Mouse (Mus musculus): ENCODE results near the gene Gtpbp10. TPM values are rescaled to one million over a fixed set of nuclear protein-coding genes. Genes with fewer than 3 reads are reported as not detected.
A peak's percentile ranks its signal among the peaks of the same experiment; 100 is the strongest.

Gene Gtpbp10
- polyA plus RNA-seq, 1 experiment from 2014 or later = 20.6 TPM

DNA sequence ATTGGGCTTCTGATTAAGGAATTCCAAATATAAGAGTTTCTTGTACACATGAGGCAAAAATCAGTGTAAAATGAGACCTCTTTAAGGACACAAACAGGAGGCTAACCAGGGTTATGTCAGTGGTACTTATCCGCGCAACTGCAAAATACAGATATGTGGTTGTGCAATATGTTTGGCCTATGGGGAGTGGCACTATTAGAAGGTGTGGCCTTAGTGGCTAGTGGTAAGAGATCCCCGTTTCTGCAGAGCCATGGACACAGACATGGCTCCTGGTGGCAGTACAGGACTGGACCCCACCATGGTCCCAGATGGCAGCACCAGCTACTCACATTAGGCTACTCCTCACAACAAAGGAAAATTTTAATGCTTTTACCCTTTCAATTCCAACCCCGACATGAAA is 64.3 kb downstream of the Gtpbp10 start:
- Histone ChIP-seq H3K27ac (no peak overlapping the region), H3K4me3 (no peak overlapping the region)
- 90% methylated on average over 4 of the region's 4 CpGs for WGBS

DNA sequence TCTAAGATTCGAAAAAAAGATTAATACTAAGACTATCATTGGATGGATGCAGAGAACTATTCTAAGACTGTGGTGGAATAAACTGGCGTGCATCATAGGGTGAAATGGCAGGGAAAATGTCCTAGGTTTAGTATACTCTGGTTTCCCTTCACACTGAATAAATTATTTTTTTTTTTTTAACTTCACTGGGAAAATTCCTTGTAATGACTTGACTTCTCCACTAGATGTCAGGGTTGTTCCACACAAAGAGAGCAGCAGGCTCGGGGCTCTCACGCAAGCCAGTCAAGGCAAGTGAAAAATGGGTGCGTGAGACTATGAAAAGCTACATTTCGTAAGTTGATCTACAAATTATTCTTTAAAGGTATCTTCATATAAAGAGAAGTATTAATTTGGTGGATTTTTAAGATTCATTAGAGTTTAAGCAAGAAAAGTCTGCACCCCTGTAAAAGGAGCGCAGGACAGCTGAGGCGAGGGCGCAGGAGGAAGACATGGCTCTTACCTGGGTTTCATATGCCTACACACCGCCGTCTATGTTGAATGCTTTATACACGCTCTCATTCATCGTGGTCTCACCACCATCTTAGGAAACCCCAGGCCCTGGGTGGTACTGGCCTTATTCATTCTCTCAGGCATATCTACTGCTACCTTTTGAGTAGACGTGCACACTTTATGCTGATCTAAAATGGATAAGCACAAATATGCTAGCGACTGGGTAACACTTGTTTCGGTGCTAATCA is 64.9 kb downstream of the Gtpbp10 start:
- peak; percentile 75 for ATAC-seq (ENCODE audit: low FRiP score)
- 43% methylated on average over 16 of the region's 16 CpGs for WGBS
- 0 out of 2 replicates have a peak, but pooled peaks cover 9% of the 10 kb centered on the region for H3K27me3 ChIP-seq
- H3K27ac ChIP-seq = no peak overlapping the region
- no peaks in the 10 kb centered on the region for H3K9me3 ChIP-seq
- no peaks in the 10 kb centered on the region for H3K36me3 ChIP-seq
- no peak overlapping the region for H3K4me3 ChIP-seq
- no peak overlapping the region for H3K4me2 ChIP-seq
- no peak overlapping the region for H3K9ac ChIP-seq
- H3K4me1 ChIP-seq (replicated peaks) = peaks cover 3% of the 10 kb centered on the region; the same call in 1 of the 2 replicates

More for the DNA sequence above, 64.3 kb downstream of the Gtpbp10 start:
- H3K9me3 ChIP-seq = no peaks in the 10 kb centered on the region
- ATAC-seq (ENCODE audit: low FRiP score) = peak; percentile 53; the same call in 1 of the 2 replicates
- 0 out of 2 replicates have a peak, but pooled peaks cover 9% of the 10 kb centered on the region for H3K27me3 ChIP-seq
- H3K4me2 ChIP-seq = no peak overlapping the region
- H3K36me3 ChIP-seq = no peaks in the 10 kb centered on the region
- peaks cover 3% of the 10 kb centered on the region; the same call in 1 of the 2 replicates for H3K4me1 ChIP-seq (replicated peaks)
- no peak overlapping the region for H3K9ac ChIP-seq

DNA sequence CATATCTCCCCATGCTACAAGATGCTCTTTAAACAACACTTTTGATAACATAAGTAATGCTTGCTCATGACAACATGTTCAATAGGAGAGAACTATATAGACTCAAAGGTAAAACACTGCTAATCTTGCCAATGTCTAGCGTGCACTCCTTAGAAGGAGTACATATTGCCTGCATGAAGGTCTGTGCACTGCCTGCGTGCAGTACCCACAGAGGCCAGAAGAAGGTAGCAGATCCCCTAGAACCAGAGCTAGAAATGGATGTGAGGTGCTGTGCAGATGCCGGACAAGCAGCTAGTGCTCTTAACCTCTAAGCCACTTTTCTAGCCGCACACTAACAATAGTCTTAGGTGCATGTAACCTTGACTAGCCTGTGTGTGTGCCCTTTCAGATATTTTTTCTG is 67.2 kb downstream of the Gtpbp10 start:
- Histone ChIP-seq H3K27ac (no peak overlapping the region), H3K4me3 (no peak overlapping the region), H3K4me2 (no peak overlapping the region), H3K9me3 (no peaks in the 10 kb centered on the region), H3K9ac (no peak overlapping the region), H3K27me3 (0 out of 2 replicates have a peak, but pooled peaks cover 9% of the 10 kb centered on the region), H3K36me3 (no peaks in the 10 kb centered on the region), H3K4me1 (replicated peaks) (peaks cover 3% of the 10 kb centered on the region; the same call in 1 of the 2 replicates)
- no peak for ATAC-seq (ENCODE audit: low FRiP score)
- WGBS = 91% methylated on average over 4 of the region's 4 CpGs

Other genes with a start within 250 kb of the Gtpbp10 start
- gene Cdk14, start 139.2 kb downstream of the Gtpbp10 start, polyA plus RNA-seq (2015; fragmentation: Nextera tagmentation; extraction: Ambion mirVana) = 35.8 and 36.1 TPM in 2 replicates
- gene 1700015F17Rik, start 80.4 kb downstream of the Gtpbp10 start, polyA plus RNA-seq (2015; fragmentation: Nextera tagmentation; extraction: Ambion mirVana) = not detected in 2 replicates
- gene Cldn12, start 44.6 kb downstream of the Gtpbp10 start, polyA plus RNA-seq (2015; fragmentation: Nextera tagmentation; extraction: Ambion mirVana) = 18.9 and 20.6 TPM in 2 replicates
- gene Gm8773, start 14.3 kb upstream of the Gtpbp10 start, polyA plus RNA-seq (2015; fragmentation: Nextera tagmentation; extraction: Ambion mirVana) = 11.7 and 13.1 TPM in 2 replicates
- 7.4 and 10.8 TPM in 2 replicates for gene Cfap69, start 104.7 kb upstream of the Gtpbp10 start, polyA plus RNA-seq (2015; fragmentation: Nextera tagmentation; extraction: Ambion mirVana)
- 5.1 and 5.2 TPM in 2 replicates for gene Steap2, start 135.0 kb upstream of the Gtpbp10 start, polyA plus RNA-seq (2015; fragmentation: Nextera tagmentation; extraction: Ambion mirVana)
- 1.5 and 2.1 TPM in 2 replicates for gene Steap1, start 189.8 kb upstream of the Gtpbp10 start, polyA plus RNA-seq (2015; fragmentation: Nextera tagmentation; extraction: Ambion mirVana)